Mouse (Mus musculus): Measurements from ENCODE around the gene Ankrd33b. TPM values are rescaled to one million over a fixed set of nuclear protein-coding genes. Genes with fewer than 3 reads are reported as not detected.

Gene Ankrd33b
- 7.1 and 11.2 TPM in 2 replicates for polyA plus RNA-seq (2012)

GRCm38 (mm10) chr15:31367481-31368200 lies at the start of gene Ankrd33b:
Gene Ankrd33b (minus strand): TSS chr15:31367726.

Other genes with a start within 250 kb of the Ankrd33b start
- gene Dap, start 143.4 kb downstream of the Ankrd33b start, polyA plus RNA-seq (2012): 123 and 143 TPM in 2 replicates
- gene Ropn1l, start 86.0 kb upstream of the Ankrd33b start, polyA plus RNA-seq (2012): 4.1 and 6.2 TPM in 2 replicates
- 35.7 and 44.4 TPM in 2 replicates for gene March6, start 163.3 kb upstream of the Ankrd33b start, polyA plus RNA-seq (2012)
- gene Cmbl, start 197.7 kb upstream of the Ankrd33b start, polyA plus RNA-seq (2012): not detected in 2 replicates
- 39.8 and 41.7 TPM in 2 replicates for gene Cct5, start 234.1 kb upstream of the Ankrd33b start, polyA plus RNA-seq (2012)
- gene Fam173b, start 234.1 kb upstream of the Ankrd33b start, polyA plus RNA-seq (2012): 4.6 and 5.1 TPM in 2 replicates